Mouse (Mus musculus) lung, postnatal 0 days (tissue): ENCODE results near the gene Gc.

Experiments
- CTCF ChIP-seq: IDR thresholded peaks from 2 replicates; pipeline ENCODE4 v1.5.1; 2016; ENCODE audit warnings: antibody characterized with exemption, mild to moderate bottlenecking
- EP300 ChIP-seq: IDR thresholded peaks from 2 replicates; pipeline ENCODE4 v1.6.1; 2016; ENCODE audit warnings: antibody characterized with exemption, mild to moderate bottlenecking, control low read depth

DNA sequence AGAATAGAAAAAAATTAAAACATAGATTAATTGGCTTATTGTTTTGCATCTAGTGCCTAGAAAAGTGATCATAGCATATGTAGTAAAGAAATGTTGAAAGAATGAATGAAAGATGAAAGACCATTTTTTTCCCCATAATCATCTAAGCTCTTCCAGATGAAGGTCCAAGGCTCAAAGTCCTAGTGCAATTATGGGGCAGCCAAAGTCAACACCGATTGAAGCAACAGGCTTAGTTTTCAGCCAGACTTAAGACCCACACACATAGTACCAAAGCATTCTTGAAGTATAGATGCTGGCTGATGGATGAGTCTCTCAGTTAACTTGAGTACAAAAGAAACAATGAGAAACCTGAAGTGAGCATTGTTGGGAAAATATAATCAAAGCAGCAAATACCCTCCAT, 9.3 kb upstream of the Gc start:
- TF ChIP-seq CTCF (no peak), EP300 (no peak)
